Mouse (Mus musculus) MEL (cell line): ENCODE measurements around the gene Man1c1. TPM values are rescaled to one million over a fixed set of nuclear protein-coding genes. Genes with fewer than 3 reads are reported as not detected.

Source experiments
- DNase-seq: peaks from one replicate; pipeline ENCODE4 v3.0.0; 2011; ENCODE audit warnings: low read depth, low spot score
- H3K27ac ChIP-seq: 2 replicates; pipeline ENCODE4 v1.5.1; 2012; ENCODE audit warnings: low read depth, mild to moderate bottlenecking, control low read depth, low read length, moderate library complexity; ENCODE audit not compliant: control insufficient read depth
- H3K27me3 ChIP-seq, 2 experiments: fragments of 150-350 bp in 1 of 2; sonication (generic) in 1 of 2; 2 replicates each; pipeline ENCODE4 v1.6.1; 2012; ENCODE audit warnings: low read length in 2 of 2, mild to moderate bottlenecking in 2 of 2, improper control_type of control experiment in 1 of 2, moderate library complexity in 1 of 2; ENCODE audit not compliant: insufficient read depth in 2 of 2, control insufficient read depth in 1 of 2
- H3K36me3 ChIP-seq, 2 experiments: 2 replicates each; pipeline ENCODE4 v1.6.1; 2012 to 2014; ENCODE audit warnings: low read length in 2 of 2, improper control_type of control experiment in 1 of 2, inconsistent platforms in 1 of 2, mild to moderate bottlenecking in 1 of 2; ENCODE audit not compliant: insufficient read depth in 2 of 2, control insufficient read depth in 1 of 2
- H3K4me1 ChIP-seq, 2 experiments: fragments of 150-350 bp in 1 of 2; sonication (generic) in 1 of 2; 2 replicates each; pipeline ENCODE4 v1.6.1; 2012; ENCODE audit warnings: low read length in 2 of 2, improper control_type of control experiment in 1 of 2, mild to moderate bottlenecking in 1 of 2; ENCODE audit not compliant: insufficient read depth in 2 of 2, control insufficient read depth in 1 of 2
- H3K4me3 ChIP-seq, 2 experiments: fragments of 150-350 bp in 1 of 2; sonication (generic) in 1 of 2; 2 replicates each; pipeline ENCODE4 v1.5.1; 2012; ENCODE audit warnings: low read depth in 2 of 2, low read length in 2 of 2, mild to moderate bottlenecking in 2 of 2, moderate library complexity in 2 of 2, control low read depth in 1 of 2, improper control_type of control experiment in 1 of 2; ENCODE audit not compliant: control insufficient read depth in 1 of 2, insufficient read depth in 1 of 2
- H3K79me2 ChIP-seq: 2 replicates; pipeline ENCODE4 v1.6.1; 2012; ENCODE audit warnings: mild to moderate bottlenecking, low read length, moderate library complexity; ENCODE audit not compliant: control insufficient read depth, poor library complexity, insufficient read depth
- H3K9ac ChIP-seq: 2 replicates; pipeline ENCODE4 v1.6.1; 2012; ENCODE audit warnings: low read depth, mild to moderate bottlenecking, control low read depth, low read length, moderate library complexity; ENCODE audit not compliant: control insufficient read depth, poor library complexity, severe bottlenecking
- H3K9me3 ChIP-seq: fragments of 150-350 bp; sonication (generic); replicated peaks from 2 replicates; pipeline ENCODE4 v1.6.1; 2012; ENCODE audit warnings: mild to moderate bottlenecking, low read length, improper control_type of control experiment, moderate library complexity; ENCODE audit not compliant: insufficient read depth
- BHLHE40 ChIP-seq: IDR thresholded peaks from 2 replicates; pipeline ENCODE4 v1.6.1; 2012; ENCODE audit warnings: low read depth, mild to moderate bottlenecking, inconsistent platforms, low read length, improper control_type of control experiment, borderline replicate concordance
- E2F4 ChIP-seq: IDR thresholded peaks from 2 replicates; pipeline ENCODE4 v1.6.1; 2011; ENCODE audit warnings: low read depth, low read length, improper control_type of control experiment, borderline replicate concordance
- ELF1 ChIP-seq: IDR thresholded peaks from 2 replicates; pipeline ENCODE4 v1.6.1; 2014; ENCODE audit warnings: low read depth, mild to moderate bottlenecking, inconsistent platforms, low read length, improper control_type of control experiment, moderate library complexity
- ETS1 ChIP-seq: IDR thresholded peaks from 2 replicates; pipeline ENCODE4 v1.6.1; 2012; ENCODE audit warnings: low read depth, mild to moderate bottlenecking, inconsistent platforms, low read length, improper control_type of control experiment, moderate library complexity
- GABPA ChIP-seq: IDR thresholded peaks from 2 replicates; pipeline ENCODE4 v1.6.1; 2012; ENCODE audit warnings: low read depth, mild to moderate bottlenecking, inconsistent platforms, low read length, improper control_type of control experiment, moderate library complexity
- HCFC1 ChIP-seq: IDR thresholded peaks from 2 replicates; pipeline ENCODE4 v1.6.1; 2012; ENCODE audit warnings: low read depth, mild to moderate bottlenecking, inconsistent platforms, low read length, improper control_type of control experiment, moderate library complexity
- MAFK ChIP-seq: IDR thresholded peaks from 2 replicates; pipeline ENCODE4 v1.6.1; 2011; ENCODE audit warnings: low read depth, mild to moderate bottlenecking, low read length, improper control_type of control experiment, borderline replicate concordance
- MAZ ChIP-seq: IDR thresholded peaks from 2 replicates; pipeline ENCODE4 v1.6.1; 2012; ENCODE audit warnings: low read depth, mild to moderate bottlenecking, inconsistent platforms, low read length, improper control_type of control experiment
- MXI1 ChIP-seq: IDR thresholded peaks from 2 replicates; pipeline ENCODE4 v1.6.1; 2011; ENCODE audit warnings: mild to moderate bottlenecking, low read depth, low read length, improper control_type of control experiment
- MYC ChIP-seq: IDR thresholded peaks from 2 replicates; pipeline ENCODE4 v1.6.1; 2011; ENCODE audit warnings: low read depth, mild to moderate bottlenecking, low read length, improper control_type of control experiment, moderate library complexity
- NELFE ChIP-seq: IDR thresholded peaks from 2 replicates; pipeline ENCODE4 v1.6.1; 2011; ENCODE audit warnings: low read depth, low read length, improper control_type of control experiment
- SIN3A ChIP-seq: IDR thresholded peaks from 2 replicates; pipeline ENCODE4 v1.6.1; 2012; ENCODE audit warnings: low read length, improper control_type of control experiment, inconsistent platforms
- TCF12 ChIP-seq: IDR thresholded peaks from 2 replicates; pipeline ENCODE4 v1.6.1; 2014; ENCODE audit warnings: low read depth, mild to moderate bottlenecking, inconsistent platforms, low read length, improper control_type of control experiment, moderate library complexity
- USF1 ChIP-seq: IDR thresholded peaks from 2 replicates; pipeline ENCODE4 v1.6.1; 2014; ENCODE audit warnings: low read depth, mild to moderate bottlenecking, inconsistent platforms, low read length, improper control_type of control experiment, moderate library complexity
- USF2 ChIP-seq, 2 experiments: IDR thresholded peaks; 2 replicates each; pipeline ENCODE4 v1.6.1; 2011 to 2012; ENCODE audit warnings: improper control_type of control experiment in 2 of 2, low read length in 2 of 2, borderline replicate concordance in 1 of 2, inconsistent platforms in 1 of 2, low read depth in 1 of 2, mild to moderate bottlenecking in 1 of 2; ENCODE audit not compliant: insufficient read depth in 1 of 2
- ZKSCAN1 ChIP-seq: IDR thresholded peaks from 2 replicates; pipeline ENCODE4 v1.6.1; 2012; ENCODE audit warnings: low read depth, mild to moderate bottlenecking, inconsistent platforms, low read length, improper control_type of control experiment, moderate library complexity
- ZNF384 ChIP-seq: IDR thresholded peaks from 2 replicates; pipeline ENCODE4 v1.6.1; 2012; ENCODE audit warnings: low read depth, mild to moderate bottlenecking, inconsistent platforms, low read length, improper control_type of control experiment
- polyA plus RNA-seq, 2 experiments: library from polyadenylated mRNA; stranded (reverse) in 1 of 2; unstranded in 1 of 2; fragments of >175 nt in 1 of 2; fragments of >200 nt in 1 of 2; gene quantifications; 2 replicates each; pipeline versions ENCODE4 v1.2.1 to v1.2.4; 2012; ENCODE audit warnings: low replicate concordance in 2 of 2, low read depth in 1 of 2; ENCODE audit not compliant: insufficient read length in 2 of 2, insufficient read depth in 1 of 2, missing spikeins in 1 of 2
- total RNA-seq: library from RNA; depleted of rRNA; stranded (reverse); fragments of 300-350 nt; gene quantifications from 2 replicates; pipeline ENCODE4 v1.2.3, GENCODE M21; 2012

The Man1c1 gene
- total and polyA plus RNA-seq, 3 experiments = 1.9 to 5.2 TPM; not detected in 1

DNA sequence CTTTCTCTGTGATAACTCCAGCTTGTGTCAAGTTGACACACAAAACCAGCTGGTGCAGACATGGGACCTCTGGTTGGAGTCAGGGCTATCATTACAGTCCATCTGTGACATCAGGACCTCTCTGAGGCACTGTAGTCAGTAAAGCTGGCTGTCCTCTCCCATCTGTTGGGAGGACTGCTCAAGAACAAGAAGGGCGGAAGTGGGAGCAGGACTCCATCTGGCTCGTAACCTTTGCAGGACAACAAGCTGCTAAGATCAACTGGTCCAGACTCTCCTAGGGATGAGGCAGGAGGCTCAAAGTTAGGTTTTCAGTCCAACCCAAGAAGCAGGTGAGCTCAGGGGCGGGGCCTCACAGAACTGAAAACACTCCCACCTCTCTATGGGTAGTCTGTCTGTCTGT is 29.1 kb downstream of the Man1c1 start:
- Histone ChIP-seq H3K9me3 (no peaks in the 10 kb centered on the region), H3K4me3 (no peak overlapping the region), H3K79me2 (no peaks in the 10 kb centered on the region), H3K4me1 (no peaks in the 10 kb centered on the region), H3K36me3 (no peaks in the 10 kb centered on the region), H3K9ac (no peak overlapping the region), H3K27me3 (no peaks in the 10 kb centered on the region), H3K27ac (no peak overlapping the region)
- no peak for TF ChIP-seq SIN3A
- TF ChIP-seq USF2 (IDR thresholded peaks at IDR 0.05; ENCODE audit: borderline replicate concordance in 1 of 2, insufficient read depth in 1 of 2, low read depth in 1 of 2, low read length in 2 of 2) = no peak
- no peak for TF ChIP-seq ELF1
- no peak for TF ChIP-seq MAFK
- no peak for TF ChIP-seq HCFC1
- TF ChIP-seq MAZ = no peak
- TF ChIP-seq BHLHE40 = no peak
- TF ChIP-seq USF1 = no peak
- no peak for TF ChIP-seq GABPA
- no peak for TF ChIP-seq MXI1
- TF ChIP-seq NELFE = no peak
- no peak for TF ChIP-seq TCF12
- TF ChIP-seq ZNF384 = no peak
- no peak for TF ChIP-seq ZKSCAN1
- TF ChIP-seq ETS1 = no peak
- TF ChIP-seq MYC = no peak
- no peak for TF ChIP-seq E2F4
- DNase-seq = no peak

DNA sequence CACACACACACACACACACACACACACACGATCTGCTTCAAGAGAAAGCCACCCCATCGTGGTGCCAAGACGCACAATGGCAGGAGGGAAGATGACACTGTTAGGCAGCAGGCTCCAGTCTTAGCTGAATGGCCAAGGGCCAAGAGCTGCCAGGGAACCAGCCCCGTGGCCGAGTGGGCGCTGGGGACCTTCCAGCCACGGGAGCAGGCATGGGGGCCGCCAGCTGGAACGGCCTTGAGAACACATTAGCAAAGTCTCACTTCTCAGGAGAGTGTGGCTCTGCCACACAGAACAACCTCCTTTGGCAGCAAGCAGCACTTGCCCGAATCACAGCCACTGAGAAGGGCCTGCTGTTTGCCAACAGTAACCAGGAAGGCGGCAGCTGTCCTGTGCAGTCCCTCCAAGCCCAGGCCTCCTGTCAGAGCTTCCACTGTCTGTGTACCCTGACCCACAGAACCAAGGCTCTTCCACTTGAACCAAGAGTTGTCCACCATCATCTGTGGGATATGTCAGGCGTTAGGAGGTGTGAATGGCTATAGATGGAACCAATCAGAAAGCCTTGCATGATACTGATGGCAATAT is 30.1 kb downstream of the Man1c1 start:
- no peak for DNase-seq
- Histone ChIP-seq H3K27ac (no peak overlapping the region), H3K27me3 (no peaks in the 10 kb centered on the region), H3K36me3 (no peaks in the 10 kb centered on the region), H3K9me3 (no peaks in the 10 kb centered on the region), H3K4me1 (no peaks in the 10 kb centered on the region), H3K9ac (no peak overlapping the region), H3K4me3 (no peak overlapping the region), H3K79me2 (no peaks in the 10 kb centered on the region)
- no peak for TF ChIP-seq USF2 (IDR thresholded peaks at IDR 0.05; ENCODE audit: borderline replicate concordance in 1 of 2, insufficient read depth in 1 of 2, low read depth in 1 of 2, low read length in 2 of 2)
